Mouse (Mus musculus) frontal cortex, postnatal 36 days (tissue): ENCODE data around the gene Cbwd1.

Experiments used
- DNase-seq, 2 experiments: peaks; one replicate each; pipeline ENCODE4 v3.0.0; 2022; ENCODE audit warnings: low spot score in 2 of 2

Gene Cbwd1

DNA sequence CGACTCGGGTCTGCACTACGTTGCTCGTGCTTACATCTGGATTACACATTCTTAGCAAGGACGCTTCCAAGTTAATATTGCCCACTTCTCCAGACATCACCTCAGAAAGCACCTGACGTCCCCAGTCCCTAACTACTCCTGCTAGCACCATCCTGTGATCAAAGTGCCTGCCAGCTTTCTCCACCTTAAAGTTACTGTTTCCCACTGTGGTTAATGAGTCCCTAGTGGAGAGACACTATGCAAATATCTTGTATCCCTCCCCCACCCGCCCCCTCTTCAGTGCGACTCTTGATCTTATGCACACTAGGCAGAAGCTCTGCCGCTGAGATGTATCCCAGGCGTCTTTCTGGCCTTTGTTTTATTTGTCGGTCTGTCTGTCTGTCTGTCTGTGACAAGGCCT lies 16.6 kb upstream of the Cbwd1 start:
- no peak for DNase-seq

DNA sequence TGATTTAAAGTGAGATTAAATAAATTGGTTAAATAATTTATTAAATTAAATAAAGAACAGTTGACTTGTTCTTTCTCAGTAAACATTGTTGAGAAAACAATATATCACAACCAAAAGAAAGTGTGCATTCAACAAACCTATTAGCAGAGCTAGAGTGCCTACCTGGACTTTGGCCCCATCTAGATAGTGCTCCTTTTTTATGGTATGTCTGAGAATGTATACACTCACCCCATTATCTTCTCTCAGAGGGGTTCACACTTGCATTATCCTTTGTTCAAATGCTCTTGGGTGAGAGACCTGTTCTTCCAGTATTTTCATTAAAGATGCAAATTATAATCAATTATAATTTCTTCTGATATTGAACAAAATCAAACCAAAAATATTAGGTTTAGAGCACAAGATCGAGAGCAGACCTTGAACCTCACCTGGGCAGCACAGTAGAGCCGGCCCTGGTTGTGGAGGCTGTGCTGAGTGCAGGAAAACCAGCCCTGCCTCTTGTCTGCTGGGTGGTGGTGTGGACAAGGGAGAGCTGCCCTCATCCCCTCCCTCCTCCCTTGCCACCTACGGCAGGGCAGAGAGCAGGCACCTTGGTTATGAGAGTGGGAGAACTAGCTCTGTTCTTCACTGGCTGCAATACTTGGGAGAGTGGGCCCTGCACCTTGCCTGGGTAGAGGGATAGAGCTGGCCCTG lies 11.4 kb upstream of the Cbwd1 start:
- no peak for DNase-seq

DNA sequence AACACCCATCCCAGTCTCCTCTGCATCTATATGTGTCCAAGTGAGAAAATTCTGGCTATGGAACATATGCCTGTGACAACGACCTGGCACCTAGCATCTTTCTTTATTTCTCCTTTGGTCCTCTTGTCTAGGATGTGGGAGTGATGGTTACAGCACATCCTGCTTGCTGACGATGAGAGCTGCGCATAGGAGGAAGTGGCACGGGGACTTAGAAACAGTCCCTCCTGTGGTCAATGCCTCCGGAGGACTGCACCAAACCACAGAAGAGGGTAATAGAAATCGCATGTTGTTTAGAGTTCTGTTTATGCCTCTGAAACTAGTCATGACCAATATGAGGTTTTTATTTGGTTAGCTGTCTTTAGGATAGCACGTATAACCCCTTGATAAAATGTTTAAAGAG lies 9.9 kb upstream of the Cbwd1 start:
- DNase-seq, result no peak

DNA sequence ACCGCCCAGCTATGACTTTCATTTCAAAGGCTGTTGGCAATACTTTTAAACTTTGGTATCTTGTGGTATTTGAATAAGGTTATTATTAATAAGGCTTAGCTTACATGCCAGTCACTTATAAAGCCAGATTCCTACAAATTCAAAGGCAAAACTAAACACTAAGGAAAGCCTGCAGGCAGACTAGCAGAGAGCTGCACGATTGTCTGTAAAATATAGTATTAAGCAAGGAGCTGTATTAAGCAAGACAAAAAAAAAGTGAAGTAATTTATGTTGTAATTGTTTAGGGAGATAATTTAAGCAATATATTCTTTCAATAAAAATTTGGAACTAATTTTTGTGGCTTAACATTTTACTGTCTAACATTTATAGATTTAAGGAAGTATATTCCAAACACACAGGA lies 5.5 kb upstream of the Cbwd1 start:
- DNase-seq, result no peak

DNA sequence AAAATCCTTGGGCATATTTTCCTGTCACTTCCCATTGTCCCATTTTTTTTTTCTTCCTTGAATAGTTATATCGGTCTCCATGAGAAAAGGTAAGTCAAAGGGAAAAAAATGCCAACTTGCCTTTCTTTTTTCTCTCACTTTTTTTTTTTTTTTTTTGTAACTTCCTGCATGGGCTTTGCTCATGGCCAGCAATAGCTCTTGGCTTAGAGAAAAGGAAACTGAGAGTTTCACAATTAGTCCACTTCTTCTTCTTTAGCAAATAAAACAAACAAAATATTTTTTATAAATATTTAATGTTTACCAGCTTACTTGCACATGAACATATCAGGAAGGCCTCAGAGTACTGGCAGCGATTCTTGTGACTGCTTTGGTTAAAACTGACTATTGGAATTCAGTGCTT lies 4.8 kb upstream of the Cbwd1 start:
- no peak for DNase-seq

DNA sequence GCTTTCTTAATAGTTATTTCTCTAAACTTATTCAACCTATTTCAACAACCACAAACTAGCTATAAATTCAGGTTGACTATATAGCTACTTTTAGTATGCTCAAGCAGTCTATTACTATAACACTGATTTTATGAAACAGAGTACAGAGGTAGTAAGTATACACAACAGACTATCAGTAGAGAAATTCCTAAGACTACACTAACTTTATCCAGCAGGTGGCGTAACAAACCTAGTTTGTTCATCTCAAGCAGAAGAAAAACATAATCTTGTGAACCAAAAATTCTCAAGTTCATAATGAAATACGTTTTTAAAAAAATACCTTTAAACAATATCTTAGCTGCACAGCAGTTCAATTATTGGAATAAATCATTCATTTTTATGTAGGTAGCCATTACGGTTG lies 2.9 kb downstream of the Cbwd1 start:
- DNase-seq, result peak in 1 of 2 experiments; percentile 34

DNA sequence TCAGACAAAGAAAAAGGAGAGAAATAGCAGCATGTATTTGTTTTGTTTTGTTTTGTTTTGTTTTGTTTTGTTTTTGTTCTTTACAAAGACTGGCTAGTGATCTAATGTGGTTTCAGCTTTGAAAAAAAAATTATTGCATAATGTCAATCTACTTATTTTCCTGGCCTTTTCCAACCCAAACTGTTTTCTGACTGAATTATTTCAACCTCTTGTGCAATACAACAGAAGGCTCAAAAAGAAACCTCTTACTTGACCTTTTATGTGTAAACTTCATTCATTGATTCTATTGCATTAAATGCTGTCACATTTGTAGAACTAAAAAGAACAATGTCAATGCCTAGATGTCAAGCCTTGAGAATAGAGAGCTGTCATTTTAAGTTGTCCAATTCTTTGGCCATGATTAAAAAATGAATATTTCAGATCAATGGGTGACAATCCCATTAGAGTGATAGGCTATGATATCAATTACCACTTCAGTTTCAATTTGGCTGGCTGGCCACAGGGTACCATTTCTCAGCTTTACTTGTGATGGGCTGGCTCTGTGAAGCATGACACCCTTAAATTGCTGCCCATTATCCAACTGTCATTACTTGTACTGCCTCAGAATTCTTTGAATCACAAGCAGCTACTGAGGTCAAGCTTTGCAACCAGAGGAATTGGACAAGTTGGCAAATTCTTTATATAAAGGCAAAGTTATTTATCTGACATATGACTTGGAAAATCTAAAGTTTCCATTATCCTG lies 15.7 kb downstream of the Cbwd1 start:
- DNase-seq, result no peak

DNA sequence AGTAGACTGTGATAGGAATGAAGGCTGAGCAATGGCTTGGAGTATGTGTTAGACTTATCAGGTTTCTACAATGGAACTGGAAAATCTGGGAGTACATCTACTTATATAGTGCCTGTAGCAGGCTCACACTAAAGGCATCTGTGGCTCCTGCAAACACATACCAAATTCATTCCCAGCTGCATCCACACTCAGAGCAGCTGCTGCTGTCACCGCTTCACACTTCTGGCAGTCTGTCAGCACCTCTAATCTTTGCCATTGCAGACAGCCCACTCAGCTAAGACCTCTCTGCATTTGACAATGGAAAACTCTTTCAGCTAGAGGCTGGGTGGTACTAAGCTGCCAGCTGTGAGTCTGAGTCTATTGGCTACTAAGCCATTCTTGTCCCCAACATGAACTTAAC lies 24.3 kb downstream of the Cbwd1 start:
- peak in 1 of 2 experiments; percentile 7 for DNase-seq

DNA sequence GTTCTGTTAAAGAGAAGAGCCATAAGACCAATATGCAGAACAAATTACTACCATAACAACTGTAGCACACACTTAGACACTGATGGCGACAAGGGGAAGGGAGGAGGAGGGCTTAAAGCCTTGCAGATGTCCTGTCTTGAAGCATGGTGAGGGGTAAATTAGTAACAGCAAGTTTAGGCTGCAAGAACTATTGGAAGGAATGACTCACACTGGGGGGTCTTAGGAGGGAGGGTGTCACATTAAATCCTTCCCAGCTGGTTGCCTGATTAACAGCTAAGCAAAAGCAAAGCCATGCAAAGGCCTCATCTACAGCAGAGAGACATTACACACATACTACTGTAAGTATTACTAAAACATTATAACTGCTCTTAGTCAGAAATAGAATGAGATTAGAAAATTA lies 32.4 kb downstream of the Cbwd1 start:
- DNase-seq, result no peak

DNA sequence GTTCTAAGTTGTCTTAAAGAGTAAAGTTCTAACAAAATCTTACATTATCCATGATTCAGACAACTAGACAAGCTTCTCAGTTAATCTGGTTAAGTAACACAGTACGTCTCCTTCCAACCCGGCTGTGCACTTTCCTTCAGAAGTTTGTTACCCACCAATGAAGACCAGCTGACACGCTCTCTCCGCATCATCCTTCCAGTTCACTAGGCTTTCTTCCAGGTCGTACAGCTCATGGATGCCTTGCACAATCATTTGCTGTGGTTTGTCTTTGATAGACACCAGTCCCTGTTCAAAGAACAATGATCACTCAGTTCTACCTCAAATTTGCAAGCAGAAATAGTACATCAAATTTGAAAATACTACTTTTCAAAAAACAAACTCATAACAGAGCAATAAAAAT lies 40.5 kb downstream of the Cbwd1 start:
- no peak for DNase-seq

DNA sequence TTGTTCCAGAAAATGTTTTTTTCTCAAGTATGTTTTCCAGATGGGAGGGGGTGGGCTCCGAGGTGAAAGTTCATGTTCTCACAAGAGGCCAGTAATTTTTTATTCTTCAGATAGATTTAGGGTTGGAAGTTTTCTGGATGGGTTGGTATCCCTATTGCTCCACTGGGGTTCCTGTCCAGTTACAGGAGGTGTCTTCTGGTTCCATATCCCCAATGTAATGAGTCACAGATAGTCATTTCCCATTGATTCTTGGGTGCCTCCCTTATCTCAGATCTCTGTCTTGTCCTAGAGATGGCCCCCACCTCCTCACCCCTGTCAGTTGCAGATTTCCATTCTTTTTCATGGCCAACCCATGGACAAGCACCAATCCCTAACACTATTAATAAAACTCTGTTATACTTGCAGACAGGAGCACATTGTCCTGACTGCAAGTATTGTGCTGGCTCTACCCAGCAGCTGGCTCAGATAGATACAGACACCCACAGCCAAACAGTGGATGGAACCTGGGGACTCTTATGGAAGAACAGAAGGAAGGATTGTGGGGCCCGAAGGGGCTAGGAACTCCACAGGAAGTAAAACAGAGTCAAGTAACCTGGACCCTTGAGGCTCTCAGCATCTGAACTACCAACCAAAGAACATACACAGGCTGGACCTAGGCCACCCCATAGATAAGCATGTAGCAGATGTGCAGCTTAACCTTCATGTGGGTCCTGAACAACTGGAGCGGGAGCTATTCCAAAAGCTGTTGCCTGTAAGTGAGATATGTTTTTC lies 52.8 kb downstream of the Cbwd1 start:
- no peak for DNase-seq

DNA sequence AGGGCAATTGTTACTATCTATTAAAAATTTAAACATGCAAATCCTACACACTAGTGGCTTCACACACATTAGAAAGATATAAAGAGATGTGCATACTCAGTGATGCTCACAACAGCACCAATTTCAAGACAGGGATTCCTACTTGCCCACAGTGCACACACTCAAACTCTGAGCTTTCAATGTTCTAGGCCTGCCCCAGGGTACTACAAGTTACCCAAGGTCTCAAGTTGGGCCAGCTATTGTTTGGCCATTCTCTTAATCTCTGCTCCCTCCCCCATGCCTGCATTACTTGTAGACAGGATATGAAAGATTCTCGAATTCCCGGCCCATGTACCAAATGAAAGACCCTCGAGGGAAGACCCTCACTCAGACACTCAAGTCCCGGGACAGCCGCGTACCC lies 53.8 kb downstream of the Cbwd1 start:
- DNase-seq, result no peak

DNA sequence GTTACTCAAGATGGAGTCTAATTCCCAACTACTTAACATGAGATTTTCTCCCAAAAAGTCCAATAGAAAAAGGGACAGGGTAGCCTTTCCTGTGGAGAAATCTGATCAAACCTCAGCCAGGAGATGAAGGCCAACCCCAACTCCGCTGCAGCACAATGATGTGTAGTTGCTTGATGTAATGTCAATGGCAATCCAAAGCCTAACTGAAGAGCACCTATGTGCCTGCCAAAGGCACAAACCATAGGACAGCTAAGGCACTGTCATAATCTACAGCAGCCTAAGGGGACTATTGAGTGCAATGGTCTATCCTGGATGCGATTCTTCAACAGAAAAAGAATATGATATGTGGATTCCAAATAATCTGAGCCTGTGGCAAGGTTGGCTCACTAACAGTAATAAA lies 58.6 kb downstream of the Cbwd1 start:
- DNase-seq, result no peak

DNA sequence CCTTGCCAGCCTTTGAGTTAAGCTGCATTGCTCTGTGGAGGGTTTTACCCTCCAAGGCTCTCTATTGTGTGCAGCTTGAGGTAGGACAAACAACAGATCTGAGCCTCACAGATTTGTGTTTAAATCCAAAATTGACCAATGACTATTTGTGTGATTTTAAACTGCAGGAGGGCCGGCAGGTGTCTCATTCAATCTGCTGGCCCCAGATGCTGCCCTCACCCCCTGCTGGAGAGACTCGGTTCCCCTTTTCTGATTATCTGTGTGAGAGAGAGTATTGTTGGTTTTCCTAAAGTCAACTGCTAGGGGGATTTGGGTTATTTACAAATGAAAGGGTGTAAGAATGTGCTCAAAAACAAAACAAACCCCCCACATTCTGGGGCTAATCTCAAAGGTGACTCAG lies 59.2 kb downstream of the Cbwd1 start:
- no peak for DNase-seq

DNA sequence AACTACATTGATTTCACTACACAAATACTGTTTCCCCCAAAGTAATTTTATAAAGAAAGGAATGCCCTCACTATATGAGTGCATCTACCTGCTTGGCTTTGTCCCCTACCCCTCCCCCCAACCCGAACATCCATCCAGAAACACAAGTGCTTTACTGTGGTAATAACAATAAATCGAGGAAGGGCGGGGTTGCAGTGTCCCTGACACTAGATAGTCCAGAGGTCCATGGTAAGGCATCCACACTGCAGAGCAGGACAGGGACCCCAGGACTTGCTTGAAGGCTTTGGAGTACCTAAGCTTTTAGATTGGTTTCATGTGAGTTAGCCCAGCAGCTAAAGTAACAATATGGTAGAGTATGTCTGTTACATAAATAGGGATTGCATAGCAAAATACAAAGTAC lies 59.7 kb downstream of the Cbwd1 start:
- no peak for DNase-seq

DNA sequence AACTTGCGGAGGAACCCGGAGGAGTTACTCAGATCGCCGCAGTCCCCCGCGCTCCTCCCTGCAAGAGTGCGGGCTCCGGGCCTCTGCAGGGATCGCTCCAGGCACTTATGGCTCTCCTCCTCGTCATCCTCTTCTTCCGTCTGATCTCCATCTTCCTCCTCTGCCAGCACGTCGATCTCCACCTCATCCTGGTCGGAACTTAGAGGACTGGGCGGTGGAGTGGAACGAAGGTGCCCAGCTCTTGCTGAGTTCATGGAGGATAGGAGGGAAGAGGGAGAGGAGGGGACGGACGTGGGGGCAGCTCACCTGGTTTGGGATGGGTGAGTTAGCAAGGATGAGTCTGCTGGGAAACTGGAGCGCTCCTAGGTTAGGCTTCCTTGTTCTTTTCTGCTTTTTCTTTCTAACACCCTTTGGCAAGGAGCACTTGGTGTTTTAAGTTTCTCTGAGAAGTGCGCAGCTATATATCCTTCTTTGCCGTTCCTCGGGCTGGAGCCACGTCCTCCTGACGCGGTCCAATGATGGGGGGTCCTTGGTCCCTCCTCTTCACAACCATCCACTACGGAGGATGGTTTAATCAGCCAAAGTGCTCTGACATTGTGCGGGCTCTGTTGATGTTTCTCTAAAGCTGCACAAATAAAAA lies 60.7 kb downstream of the Cbwd1 start, which contains the start of gene Foxd4:
Gene Foxd4 (minus strand): TSS at position 617 of the 640 bp plus-strand sequence.
- no peak for DNase-seq

DNA sequence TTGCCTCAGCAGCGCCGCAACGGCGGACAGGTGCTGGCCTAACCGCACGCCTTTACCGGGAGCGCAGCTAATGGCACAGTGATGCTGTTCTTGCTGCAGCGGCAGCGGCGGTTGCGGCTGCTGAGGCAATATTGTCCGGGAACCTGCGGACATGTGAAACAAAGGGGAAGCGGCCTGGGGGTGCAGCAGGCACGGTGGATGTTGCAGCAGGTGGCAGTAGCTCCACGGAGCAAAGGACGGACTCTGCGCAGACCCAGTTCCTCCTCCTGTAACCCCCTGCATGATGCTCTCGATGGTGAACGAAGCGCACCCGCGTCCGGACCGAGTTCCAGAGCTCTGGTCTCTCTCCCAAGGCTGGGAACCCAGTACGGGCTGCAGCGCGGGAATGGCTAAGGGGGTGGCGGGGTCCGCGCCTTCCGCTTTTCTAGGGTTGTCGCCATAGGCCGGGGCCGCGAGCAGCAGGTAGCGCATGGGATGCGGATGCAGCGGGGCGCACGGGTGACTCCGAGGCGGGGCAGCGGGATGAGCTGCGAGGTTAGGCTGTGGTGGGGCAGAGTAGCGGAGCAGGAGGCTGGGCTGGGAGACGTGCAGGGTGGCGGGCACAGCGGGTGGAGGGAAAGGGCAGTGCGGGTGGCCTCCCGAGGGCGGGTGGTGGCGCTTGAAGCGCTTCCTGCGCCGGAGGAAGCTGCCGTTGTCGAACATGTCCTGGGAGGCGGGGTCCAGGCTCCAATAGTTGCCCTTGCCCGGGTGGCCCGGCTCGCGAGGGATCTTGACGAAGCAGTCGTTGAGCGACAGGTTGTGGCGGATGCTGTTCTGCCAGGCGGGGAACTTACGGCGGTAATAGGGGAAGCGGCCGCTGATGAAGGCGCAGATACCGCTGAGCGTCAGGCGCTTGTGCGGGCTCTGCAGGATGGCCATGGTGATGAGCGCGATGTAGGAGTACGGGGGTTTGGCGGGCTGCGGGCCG lies 61.5 kb downstream of the Cbwd1 start:
- no peak for DNase-seq

DNA sequence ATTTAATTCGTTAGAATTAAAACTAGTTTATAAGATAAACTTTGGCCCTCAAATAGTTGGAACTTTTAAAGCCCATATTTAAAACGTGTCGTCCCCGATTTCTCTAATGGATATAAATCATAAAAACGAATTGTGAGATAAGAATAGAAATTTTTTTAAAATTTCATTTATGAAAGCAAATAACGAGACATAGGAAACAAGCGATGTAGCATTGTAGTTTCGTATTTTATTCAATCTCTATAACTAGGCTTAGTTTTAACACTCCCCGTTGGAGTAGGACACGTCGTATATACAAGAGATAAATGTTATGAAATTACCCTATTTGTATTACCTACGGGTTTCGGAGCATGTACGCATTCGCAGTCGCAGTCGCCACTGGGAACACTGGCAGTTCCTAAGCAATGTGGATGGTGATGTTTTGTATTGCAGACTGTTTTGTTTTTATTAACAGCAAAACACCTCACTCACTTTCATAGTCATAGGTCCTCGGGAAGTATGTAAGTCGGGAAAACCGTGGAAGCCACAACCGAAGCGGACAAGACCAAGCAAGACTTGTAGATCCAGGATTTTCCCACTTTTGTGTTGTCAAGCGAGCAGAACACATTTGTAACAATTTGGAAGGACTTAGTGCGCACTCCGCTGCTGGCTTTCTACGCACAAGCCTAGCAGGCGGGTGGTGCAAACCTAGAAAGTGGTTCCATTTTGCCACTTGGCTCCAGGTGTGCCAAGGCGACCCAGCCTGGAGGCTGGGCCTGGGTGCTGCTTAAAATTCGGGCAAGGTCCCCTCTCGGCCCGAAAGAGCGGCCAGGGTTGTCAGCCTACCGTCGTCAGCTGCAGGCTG lies 62.5 kb downstream of the Cbwd1 start:
- DNase-seq, result peak; percentile 13 to 17

DNA sequence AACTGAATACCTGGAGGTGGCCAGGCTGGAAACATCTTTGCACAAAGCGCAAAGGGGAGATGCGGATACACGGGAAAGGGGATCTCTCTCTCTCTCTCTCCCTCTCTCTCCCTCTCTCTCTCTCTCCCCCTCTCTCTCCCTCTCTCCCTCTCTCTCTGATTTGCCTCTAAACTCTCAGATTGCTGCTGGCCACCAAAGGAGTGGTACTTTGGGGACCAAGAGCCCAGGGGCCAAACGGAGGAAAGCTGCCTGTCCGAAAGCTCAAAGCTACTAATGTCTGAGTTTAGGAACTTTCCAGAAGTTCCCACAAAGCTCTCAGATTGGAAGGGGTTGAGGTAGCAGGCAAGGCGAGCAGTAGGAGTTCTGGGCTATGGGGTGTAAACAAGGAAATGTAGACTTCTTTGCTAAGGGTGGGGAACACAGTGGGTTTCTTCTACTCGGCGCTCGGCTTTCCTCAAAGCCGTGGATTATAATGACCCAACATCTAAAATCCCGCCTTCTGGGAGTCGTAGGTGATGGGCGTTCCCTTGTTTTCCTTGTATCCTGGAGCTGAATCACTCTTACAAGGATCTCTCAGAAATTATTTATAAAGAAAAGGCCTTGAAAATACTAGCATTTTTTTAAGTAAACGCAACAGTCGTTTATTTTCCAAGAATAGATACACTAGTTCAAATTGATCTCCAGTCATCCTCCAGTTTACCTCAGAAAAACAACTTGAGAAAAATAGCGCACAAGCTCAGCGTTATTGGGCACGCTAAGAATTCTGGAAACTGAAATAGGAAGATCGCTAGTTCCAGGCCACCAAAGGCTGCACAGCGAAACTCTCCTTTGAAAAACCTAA lies 63.3 kb downstream of the Cbwd1 start:
- DNase-seq, result peak in 1 of 2 experiments; percentile 8
